Mouse (Mus musculus) induced T-regulatory cell, adult 2 months (primary cell): ENCODE measurements around the gene Dbndd2.

Experiments used
- DNase-seq: peaks from one replicate; pipeline ENCODE4 v3.0.0-alpha.2; 2012; ENCODE audit warnings: low read depth

Gene Dbndd2

GRCm38 (mm10) chr2:164485681-164486257 is at the start of gene Dbndd2:
Dbndd2 (plus strand) TSS chr2:164486106.
- DNase-seq = no peak

- DNase-seq = no peak
Measured at GRCm38 (mm10) chr2:164436215-164436913, 49.5 kb upstream of the Dbndd2 start.

- DNase-seq = no peak
Measured at GRCm38 (mm10) chr2:164436961-164437360, 48.9 kb upstream of the Dbndd2 start.

GRCm38 (mm10) chr2:164437710-164438109 is 48.2 kb upstream of the Dbndd2 start:
- no peak for DNase-seq

- DNase-seq = no peak
Measured at GRCm38 (mm10) chr2:164438257-164438656, 47.6 kb upstream of the Dbndd2 start.

GRCm38 (mm10) chr2:164439001-164439421 is 46.9 kb upstream of the Dbndd2 start:
- DNase-seq = no peak

GRCm38 (mm10) chr2:164440314-164440713 is 45.6 kb upstream of the Dbndd2 start:
- no peak for DNase-seq

- peak; percentile 51 for DNase-seq
Measured at GRCm38 (mm10) chr2:164441155-164441554, 44.8 kb upstream of the Dbndd2 start.

- DNase-seq = peak; percentile 28
Measured at GRCm38 (mm10) chr2:164441731-164442130, 44.2 kb upstream of the Dbndd2 start.

- DNase-seq = no peak
Measured at GRCm38 (mm10) chr2:164442315-164443050, 43.4 kb upstream of the Dbndd2 start.

GRCm38 (mm10) chr2:164443051-164443437 is 42.9 kb upstream of the Dbndd2 start:
- DNase-seq = peak; percentile 61

- DNase-seq = no peak
Measured at GRCm38 (mm10) chr2:164443460-164444000, 42.4 kb upstream of the Dbndd2 start, which contains the start of gene Sdc4. Sdc4 (minus strand) TSS chr2:164443887.

- DNase-seq = no peak
Measured at GRCm38 (mm10) chr2:164444701-164445100, 41.2 kb upstream of the Dbndd2 start.

- DNase-seq = no peak
Measured at GRCm38 (mm10) chr2:164445399-164446085, 40.4 kb upstream of the Dbndd2 start.

- no peak for DNase-seq
Measured at GRCm38 (mm10) chr2:164446086-164446469, 39.8 kb upstream of the Dbndd2 start.

GRCm38 (mm10) chr2:164448140-164448539 is 37.8 kb upstream of the Dbndd2 start:
- DNase-seq = no peak

GRCm38 (mm10) chr2:164448921-164449320 is 37.0 kb upstream of the Dbndd2 start:
- no peak for DNase-seq

GRCm38 (mm10) chr2:164449341-164450042 is 36.4 kb upstream of the Dbndd2 start:
- no peak for DNase-seq

- DNase-seq = no peak
Measured at GRCm38 (mm10) chr2:164452000-164452676, 33.8 kb upstream of the Dbndd2 start.

GRCm38 (mm10) chr2:164453047-164453757 is 32.7 kb upstream of the Dbndd2 start:
- DNase-seq = no peak
